Mouse (Mus musculus): ENCODE results near the gene Gm9733.
"Not testable (repeated sequence)": the region's sequence is repeated elsewhere in the genome, so short reads cannot be mapped to it uniquely, and the experiment has no call there.

The Gm9733 gene

GRCm38 (mm10) chr3:15332063-15332462 lies at the start of gene Gm9733:
Gene Gm9733, minus strand, starts transcription at chr3:15332302.
- DNase-seq (ENCODE audit: low spot score): no peak

DNA sequence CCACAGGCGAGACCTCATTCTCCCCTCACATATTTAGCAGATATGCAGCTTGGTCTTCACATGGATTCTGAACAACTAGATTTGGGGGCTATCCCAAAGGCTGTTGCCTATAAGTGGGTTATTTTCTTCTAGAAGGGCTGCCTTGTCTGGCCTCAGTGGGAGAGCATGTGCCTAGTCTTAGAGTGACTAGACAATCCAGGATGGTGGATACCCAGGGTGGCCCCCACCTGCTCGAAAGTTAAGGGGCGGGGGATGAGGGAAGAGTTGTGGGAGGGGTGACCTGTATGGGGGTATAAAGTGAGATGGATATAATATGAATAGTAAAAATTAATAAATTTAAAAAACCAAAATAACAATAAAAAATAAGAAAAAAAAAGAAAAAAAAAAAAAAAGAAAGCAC lies 23.6 kb upstream of the Gm9733 start:
- not testable (repeated sequence) for DNase-seq (ENCODE audit: low spot score)

DNA sequence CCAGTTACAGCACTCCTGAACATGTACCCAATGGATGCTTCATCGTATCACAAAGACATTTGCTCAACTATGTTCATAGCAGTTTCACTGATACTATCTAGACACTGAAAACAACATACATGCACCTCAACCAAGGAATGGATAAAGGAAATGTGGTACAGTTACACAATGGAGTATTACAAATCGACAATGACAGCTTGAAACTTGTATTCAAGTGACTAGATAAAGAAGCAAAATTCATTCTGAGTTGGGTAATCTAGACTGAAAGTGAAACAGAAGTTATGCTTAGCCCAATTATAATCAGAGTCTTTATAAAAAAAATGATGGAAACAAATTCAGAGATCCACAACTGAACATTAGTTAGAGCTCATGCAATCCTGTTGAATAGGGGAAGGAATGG lies 18.2 kb upstream of the Gm9733 start:
- DNase-seq (ENCODE audit: low spot score): not testable (repeated sequence)

DNA sequence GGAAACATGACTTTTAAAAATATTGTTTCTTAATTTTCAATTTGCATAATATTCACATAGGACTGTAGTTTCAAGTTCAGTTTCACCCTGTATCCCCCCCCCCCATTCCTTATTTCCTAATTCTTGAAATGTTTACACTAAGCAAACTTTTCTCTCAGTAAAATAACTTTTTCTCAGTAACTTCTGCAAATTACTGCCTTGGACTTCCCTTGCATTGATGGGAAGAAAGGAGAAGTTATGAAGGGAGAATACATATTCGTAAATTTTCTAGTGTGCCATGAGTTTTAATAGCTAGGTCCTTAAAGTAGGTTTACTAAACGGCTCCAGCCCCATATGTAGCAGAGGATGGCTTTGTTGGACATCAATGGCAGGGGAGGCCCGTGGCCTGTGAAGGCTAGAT lies 13.5 kb upstream of the Gm9733 start:
- DNase-seq (ENCODE audit: low spot score): not testable (repeated sequence)

- no peak for DNase-seq (ENCODE audit: low spot score)
Observed at GRCm38 (mm10) chr3:15340287-15340686, 8.2 kb upstream of the Gm9733 start.

DNA sequence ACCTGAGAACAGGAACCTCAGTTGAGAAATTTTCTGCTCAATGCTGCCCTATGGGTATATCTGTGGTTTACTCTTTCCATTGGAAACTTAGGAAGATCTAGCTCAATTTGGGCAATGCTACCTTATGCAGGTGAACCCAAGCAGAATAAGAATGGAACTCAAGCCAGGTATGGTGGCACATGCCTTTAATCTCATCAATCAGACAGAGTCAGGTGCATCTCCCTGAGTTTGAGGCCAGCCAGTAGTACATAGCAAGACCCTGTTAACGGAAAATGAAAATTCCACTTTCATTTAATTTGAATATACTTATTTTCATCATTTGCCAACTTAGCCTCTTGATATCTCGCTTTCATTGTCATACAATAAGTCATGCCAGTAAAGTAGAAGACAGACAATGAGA lies 2.1 kb upstream of the Gm9733 start:
- no peak for DNase-seq (ENCODE audit: low spot score)

GRCm38 (mm10) chr3:15331545-15331944 lies 557 bp downstream of the Gm9733 start:
- DNase-seq (ENCODE audit: low spot score): no peak

DNA sequence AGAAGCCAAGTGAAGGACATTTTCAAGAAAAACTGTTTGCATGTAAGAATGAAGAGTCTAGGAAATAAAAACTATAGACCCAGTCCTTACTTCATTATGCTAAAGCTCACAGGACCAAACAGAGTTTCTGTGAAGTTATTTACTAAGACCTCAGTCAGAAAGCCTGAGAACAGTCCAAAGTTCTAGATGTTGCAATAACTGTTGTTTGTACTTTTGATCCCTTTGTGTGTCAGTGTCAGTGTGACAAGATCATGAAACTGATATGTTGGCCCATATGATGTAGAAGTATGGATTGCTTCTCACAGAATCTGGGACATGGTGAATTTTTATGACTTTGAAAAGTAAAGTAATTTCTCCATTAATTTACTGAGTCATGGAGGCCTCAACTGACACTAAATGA lies 2.6 kb downstream of the Gm9733 start:
- no peak for DNase-seq (ENCODE audit: low spot score)

DNA sequence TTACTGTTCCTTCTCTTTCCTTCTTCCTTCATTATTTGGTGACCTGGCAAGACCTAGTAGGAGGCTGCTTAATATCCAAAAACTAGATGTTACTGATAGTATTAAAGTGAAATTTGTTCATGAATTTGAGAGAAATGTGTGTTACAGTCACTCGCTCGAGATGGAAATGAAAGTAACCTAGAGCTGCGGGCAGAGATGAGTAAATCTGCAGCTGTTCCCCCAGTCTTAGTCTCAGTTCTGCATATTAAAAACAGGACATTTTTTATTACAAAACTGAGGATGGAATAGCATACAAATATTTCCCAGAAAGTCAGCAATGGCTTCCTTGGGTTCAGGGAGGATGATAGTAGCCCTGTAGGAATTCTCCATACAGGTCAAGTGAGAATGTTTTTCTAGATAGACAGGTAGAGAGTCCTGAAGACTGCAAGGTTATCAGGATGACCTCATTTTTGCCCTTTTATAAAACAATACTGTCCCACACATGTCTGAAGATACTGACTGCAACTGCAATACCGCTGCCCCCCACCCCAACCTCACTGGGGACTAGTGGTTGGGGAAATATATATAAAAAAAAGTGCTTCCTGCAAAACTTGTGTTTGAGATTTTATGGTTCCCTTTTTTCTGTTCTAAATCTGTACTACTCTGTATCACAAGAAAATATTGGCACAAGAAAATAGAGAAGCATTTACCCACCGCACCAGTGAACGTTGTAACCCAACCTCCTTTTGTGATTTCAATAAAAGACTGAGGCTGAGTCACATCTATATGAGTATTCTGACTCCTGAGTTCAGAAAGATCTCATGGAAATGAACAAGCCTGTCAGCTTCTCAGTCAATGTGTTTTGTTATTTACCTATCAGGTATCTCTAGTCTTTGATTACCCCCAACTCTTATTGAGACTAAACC lies 47.4 kb downstream of the Gm9733 start:
- DNase-seq (ENCODE audit: low spot score): no peak

DNA sequence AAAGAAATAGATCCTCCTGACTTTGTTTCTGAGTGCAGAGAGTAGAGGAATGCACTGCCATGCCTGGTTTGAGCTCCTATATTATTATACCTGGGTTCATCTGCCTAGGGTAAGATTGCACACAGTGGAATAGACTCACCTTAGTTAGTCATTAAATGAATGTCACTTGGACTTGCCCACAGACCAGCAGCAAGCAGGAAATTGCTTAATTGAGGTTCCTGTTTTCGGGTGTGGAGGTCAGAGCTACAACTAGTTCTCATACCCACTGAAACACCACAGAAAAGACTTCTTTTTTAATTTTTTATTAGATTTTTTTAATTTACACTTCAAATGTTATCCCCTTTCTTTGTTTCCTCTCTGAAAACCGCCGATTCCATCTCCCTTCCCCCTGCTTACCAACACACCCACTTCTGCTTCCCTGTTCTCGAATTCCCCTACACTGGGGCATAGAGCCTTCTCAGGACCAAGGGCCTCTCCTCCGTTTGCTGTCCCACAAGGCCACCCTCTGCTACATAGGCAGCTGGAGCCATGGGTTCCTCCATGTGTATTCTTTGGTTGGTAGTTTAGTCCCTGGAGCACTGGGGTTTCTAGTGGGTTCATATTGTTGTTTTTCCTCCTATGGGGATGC lies 56.1 kb downstream of the Gm9733 start:
- no peak for DNase-seq (ENCODE audit: low spot score)

- DNase-seq (ENCODE audit: low spot score): peak; percentile 11
Observed at GRCm38 (mm10) chr3:15264450-15264849, 67.7 kb downstream of the Gm9733 start.

DNA sequence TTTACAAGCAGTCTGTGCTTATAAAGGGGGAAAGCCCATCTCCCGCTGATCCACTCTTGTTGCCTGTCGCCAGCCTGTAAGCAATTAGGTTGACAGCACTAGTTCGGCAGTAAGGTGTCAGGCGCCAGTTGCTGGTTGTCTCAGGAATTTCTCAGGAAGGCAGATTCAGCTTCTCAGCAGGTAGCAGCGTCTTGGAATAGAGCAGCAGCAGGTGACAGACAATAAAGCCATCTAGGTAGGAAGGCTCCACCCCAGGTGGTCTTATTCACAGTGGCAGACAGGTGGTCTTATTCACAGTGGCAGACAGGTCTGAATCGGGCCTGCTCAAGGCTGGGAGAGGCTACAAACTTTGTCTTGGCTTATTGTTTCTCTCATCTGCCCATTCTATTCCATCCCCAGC lies 76.4 kb downstream of the Gm9733 start:
- DNase-seq (ENCODE audit: low spot score): no peak
